Mouse (Mus musculus) ES-Bruce4 (cell line): ENCODE measurements around the gene Syngap1.

Source experiments
- CTCF ChIP-seq: IDR thresholded peaks from one replicate; pipeline ENCODE4 v1.8.1; 2011; ENCODE audit warnings: low read depth, low read length
- EP300 ChIP-seq: IDR thresholded peaks from 2 replicates; pipeline ENCODE4 v1.6.1; 2011; ENCODE audit warnings: low read depth, low read length; ENCODE audit not compliant: insufficient read depth
- POLR2A ChIP-seq: IDR thresholded peaks from one replicate; pipeline ENCODE4 v1.8.1; 2011; ENCODE audit warnings: low read length; ENCODE audit not compliant: insufficient read depth

DNA sequence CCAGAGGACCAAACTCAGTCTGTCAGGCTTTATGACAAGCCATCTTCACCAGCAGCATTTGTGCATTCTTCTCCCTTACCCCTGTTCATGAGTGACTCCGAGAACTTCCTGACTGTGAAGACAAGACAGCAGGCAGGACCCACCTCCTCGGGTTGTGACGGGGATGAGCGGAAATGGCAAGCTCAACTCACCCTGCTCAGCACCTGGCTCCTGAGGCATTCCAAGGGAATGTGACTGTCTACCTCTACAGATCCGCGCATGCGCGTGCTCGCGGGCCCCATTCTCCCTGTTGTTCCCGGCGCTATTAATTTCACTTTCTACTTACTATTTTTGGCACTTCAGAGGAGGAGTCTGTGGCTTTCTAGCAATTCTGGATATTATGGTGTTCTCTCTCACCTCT is 58.9 kb downstream of the Syngap1 start:
- TF ChIP-seq POLR2A = no peak
- TF ChIP-seq CTCF = no peak
- no peak for TF ChIP-seq EP300
